Mouse (Mus musculus) lung, postnatal 0 days (tissue): Measurements from ENCODE around the gene Tchhl1.

Source experiments
- CTCF ChIP-seq: IDR thresholded peaks from 2 replicates; pipeline ENCODE4 v1.5.1; 2016; ENCODE audit warnings: antibody characterized with exemption, mild to moderate bottlenecking
- EP300 ChIP-seq: IDR thresholded peaks from 2 replicates; pipeline ENCODE4 v1.6.1; 2016; ENCODE audit warnings: antibody characterized with exemption, mild to moderate bottlenecking, control low read depth

DNA sequence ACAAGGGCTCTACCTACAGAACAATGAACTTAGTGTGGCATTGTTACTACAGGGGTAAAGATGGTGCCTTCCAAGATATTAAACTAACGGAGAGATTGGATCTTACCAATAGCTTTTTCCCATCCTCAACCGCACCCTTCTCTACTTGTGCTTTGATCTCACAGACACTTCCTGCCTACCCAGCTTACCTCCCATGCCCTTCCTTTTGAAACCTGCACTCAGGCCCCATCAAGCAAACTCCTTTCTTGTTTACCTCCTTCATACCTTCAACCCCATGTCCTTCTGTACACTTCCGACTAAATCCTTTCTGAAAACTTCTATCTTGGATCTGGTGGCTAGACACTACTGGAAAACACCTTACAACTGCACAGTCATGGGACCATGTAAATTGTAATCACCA is 46.1 kb downstream of the Tchhl1 start:
- no peak for TF ChIP-seq CTCF
- no peak for TF ChIP-seq EP300
